9 mouse cellular contexts compared by ENCODE assay signal in the genomic region with DNA sequence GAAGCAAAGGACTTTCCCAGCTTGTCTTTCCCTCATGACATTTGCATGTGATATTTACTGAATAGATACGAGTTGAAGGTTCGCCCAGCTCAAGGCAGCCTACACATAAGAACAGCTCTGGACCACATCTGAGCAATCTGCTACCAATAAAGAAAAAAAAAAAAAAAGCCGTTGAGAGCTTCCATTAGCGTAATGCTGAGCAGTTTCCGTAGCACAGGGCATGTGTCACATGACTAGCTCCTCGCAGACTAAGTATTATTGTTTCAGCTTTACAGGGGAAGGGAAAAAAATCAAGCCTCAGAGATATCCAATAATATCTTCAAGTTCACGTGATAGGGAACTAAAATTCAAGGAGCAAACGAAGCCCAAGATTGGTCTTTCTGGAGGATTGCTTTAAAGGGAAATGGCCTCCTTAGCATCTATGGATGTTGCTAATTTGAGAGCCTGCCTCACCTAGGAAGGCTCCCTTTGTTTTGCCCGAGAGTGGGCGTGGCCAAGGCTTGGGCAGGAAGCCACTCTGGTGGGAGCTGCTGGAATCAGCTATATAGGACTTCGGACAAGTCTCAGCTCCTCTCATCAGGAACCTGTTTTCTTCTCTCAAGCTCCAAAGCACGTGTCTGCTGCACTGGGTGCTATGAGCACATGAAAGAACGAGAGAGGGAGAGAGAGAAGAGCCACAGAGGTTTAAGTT.
DNase-seq lines count a peak whose midpoint lies in the region; ATAC-seq and TF ChIP-seq lines count a peak whose summit lies in the region.
"Had no signal": no experiment of that assay in that cellular context is flagged by ENCODE, and none has a peak within 500 bp of the region (broad histone marks: within the 10 kb centered on the region; RNA-seq: fewer than 3 reads in every experiment).

No protein-coding gene starts in this region.

- no peak for TF ChIP-seq CTCF in hindbrain, postnatal 0 days (IDR thresholded peaks at IDR 0.05; ENCODE audit: low read depth)

- H3K9ac ChIP-seq in forebrain, embryonic 11.5 days (ENCODE audit: low read length), result no peak overlapping the region
- H3K9ac ChIP-seq in neural tube, embryonic 12.5 days, result no peak overlapping the region
- H3K9ac ChIP-seq in hindbrain, postnatal 0 days (replicated peaks; ENCODE audit: low read length), result no peak overlapping the region
- H3K9ac ChIP-seq: liver, embryonic 13.5 days had no signal

- H3K4me2 ChIP-seq in forebrain, embryonic 11.5 days (ENCODE audit: low read depth, low read length, severe bottlenecking), result no peak overlapping the region
- no peak overlapping the region for H3K4me2 ChIP-seq in neural tube, embryonic 12.5 days (replicated peaks)
- H3K4me2 ChIP-seq in hindbrain, postnatal 0 days (ENCODE audit: low read depth, low read length), result no peak overlapping the region
- H3K4me2 ChIP-seq: liver, embryonic 13.5 days had no signal

- no peak overlapping the region for H3K27ac ChIP-seq in forebrain, embryonic 11.5 days (ENCODE audit: low read depth, low read length)
- no peak overlapping the region for H3K27ac ChIP-seq in forebrain, embryonic 10.5 days
- H3K27ac ChIP-seq in neural tube, embryonic 12.5 days, result no peak overlapping the region
- no peak overlapping the region; the same call in 1 of the 2 replicates for H3K27ac ChIP-seq in hindbrain, postnatal 0 days
- H3K27ac ChIP-seq: liver, embryonic 13.5 days had no signal

- H3K4me3 ChIP-seq in forebrain, embryonic 11.5 days (ENCODE audit: low read depth, low read length), result no peak overlapping the region
- no peak overlapping the region for H3K4me3 ChIP-seq in forebrain, embryonic 10.5 days
- no peak overlapping the region for H3K4me3 ChIP-seq in neural tube, embryonic 12.5 days
- H3K4me3 ChIP-seq in hindbrain, postnatal 0 days (ENCODE audit: low read length), result no peak overlapping the region
- H3K4me3 ChIP-seq: liver, embryonic 13.5 days had no signal

- no peaks in the 10 kb centered on the region for H3K36me3 ChIP-seq in forebrain, embryonic 11.5 days (ENCODE audit: control insufficient read depth, insufficient read depth, low read length)
- no peaks in the 10 kb centered on the region for H3K36me3 ChIP-seq in forebrain, embryonic 10.5 days (replicated peaks)
- no peaks in the 10 kb centered on the region for H3K36me3 ChIP-seq in neural tube, embryonic 12.5 days
- no peaks in the 10 kb centered on the region for H3K36me3 ChIP-seq in hindbrain, postnatal 0 days (ENCODE audit: insufficient read depth, low read length)
- H3K36me3 ChIP-seq: liver, embryonic 13.5 days had no signal

- 0 out of 2 replicates have a peak, but pooled peaks have one; percentile 21 for ATAC-seq in forebrain, embryonic 11.5 days (replicated peaks; ENCODE audit: low FRiP score)
- peak; percentile 70; the same call in 1 of the 2 replicates for ATAC-seq in neural tube, embryonic 12.5 days (ENCODE audit: low FRiP score, low read depth)
- ATAC-seq in hindbrain, postnatal 0 days, result peak; percentile 72
- no peak for ATAC-seq in granulocyte monocyte progenitor cell, adult 5-6 weeks (replicated peaks; ENCODE audit: poor library complexity, severe bottlenecking)

- no peak for DNase-seq in forebrain, embryonic 11.5 days (ENCODE audit: low spot score)
- no peak for DNase-seq in forebrain, embryonic 10.5 days (ENCODE audit: extremely low spot score, low spot score)
- no peak for DNase-seq in neural tube, embryonic 10.5 days (ENCODE audit: extremely low spot score, low spot score)
- peak; percentile 17 for DNase-seq in hindbrain, postnatal 0 days (ENCODE audit: low spot score)
- peak; percentile 25 for DNase-seq in thymus, postnatal 14 days
- DNase-seq in urinary bladder, postnatal 4 days (ENCODE audit: low spot score in 2 of 2), result no peak
- DNase-seq: liver, embryonic 13.5 days had no signal

- no peaks in the 10 kb centered on the region for H3K4me1 ChIP-seq in forebrain, embryonic 11.5 days (replicated peaks; ENCODE audit: control insufficient read depth, insufficient read depth, low read length)
- peaks cover 18% of the 10 kb centered on the region for H3K4me1 ChIP-seq in forebrain, embryonic 10.5 days
- peaks cover 8% of the 10 kb centered on the region; the same call in 1 of the 2 replicates for H3K4me1 ChIP-seq in neural tube, embryonic 12.5 days
- no peaks in the 10 kb centered on the region for H3K4me1 ChIP-seq in hindbrain, postnatal 0 days (ENCODE audit: insufficient read depth, low read length)

- H3K9me3 ChIP-seq in forebrain, embryonic 11.5 days (ENCODE audit: control insufficient read depth, low read length), result no peaks in the 10 kb centered on the region
- no peaks in the 10 kb centered on the region for H3K9me3 ChIP-seq in forebrain, embryonic 10.5 days
- H3K9me3 ChIP-seq in neural tube, embryonic 12.5 days, result no peaks in the 10 kb centered on the region
- H3K9me3 ChIP-seq in hindbrain, postnatal 0 days (ENCODE audit: low read length), result no peaks in the 10 kb centered on the region
- H3K9me3 ChIP-seq: liver, embryonic 13.5 days had no signal

- H3K27me3 ChIP-seq in forebrain, embryonic 11.5 days (ENCODE audit: control insufficient read depth, insufficient read depth, low read length), result no peaks in the 10 kb centered on the region
- H3K27me3 ChIP-seq in forebrain, embryonic 10.5 days (ENCODE audit: poor library complexity, severe bottlenecking), result no peaks in the 10 kb centered on the region
- no peaks in the 10 kb centered on the region for H3K27me3 ChIP-seq in neural tube, embryonic 12.5 days (replicated peaks)
- H3K27me3 ChIP-seq in hindbrain, postnatal 0 days (ENCODE audit: insufficient read depth, low read length), result no peaks in the 10 kb centered on the region

- WGBS in forebrain, embryonic 11.5 days, result 56% methylated on average over 13 of the region's 13 CpGs
- WGBS in forebrain, embryonic 10.5 days, result 53% methylated on average over 13 of the region's 13 CpGs
- 51% methylated on average over 13 of the region's 13 CpGs for WGBS in neural tube, embryonic 12.5 days
- WGBS in hindbrain, postnatal 0 days, result 52% methylated on average over 13 of the region's 13 CpGs

Comparison
In these comparisons a context has a peak if more than half of its experiments do, and no peak if none do; other contexts are left out.
1. DNase-seq: peak in hindbrain, postnatal 0 days (single experiment) and thymus, postnatal 14 days (single experiment); none in forebrain, embryonic 11.5 days (single experiment), forebrain, embryonic 10.5 days (single experiment), neural tube, embryonic 10.5 days (single experiment) and urinary bladder, postnatal 4 days (0 of 2).